Mouse (Mus musculus): ENCODE results near the gene Pdss2.
"Not testable (repeated sequence)": the region's sequence is repeated elsewhere in the genome, so short reads cannot be mapped to it uniquely, and the experiment has no call there.

Gene Pdss2

DNA sequence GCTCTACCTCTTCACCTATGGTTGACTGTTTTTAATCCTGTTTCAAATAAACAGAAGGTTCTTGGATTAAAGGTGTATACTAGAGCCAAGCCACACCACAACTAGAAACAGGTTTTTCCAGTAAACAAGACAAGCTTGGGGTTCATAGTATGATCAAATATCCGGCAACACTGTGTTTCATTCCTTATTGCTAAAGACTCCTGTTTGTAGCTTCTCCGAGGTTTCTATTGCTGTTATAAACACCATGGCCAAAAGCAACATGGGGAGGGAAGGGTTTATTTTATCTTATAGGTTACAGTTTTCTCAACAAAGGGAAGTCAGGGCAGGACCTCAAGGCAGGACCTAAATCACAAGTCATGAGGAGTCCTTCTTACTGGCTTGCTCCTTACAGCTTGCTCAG is 8.0 kb downstream of the Pdss2 start:
- POLR2A ChIA-PET, result interaction anchor here in 2 of 4 experiments (0.6 to 1.2 kb wide), 3 partner anchors 10 to 254 kb away, joined by 3 read pairs; no protein-coding TSS in a partner anchor
- CTCF ChIA-PET, result interaction anchor here in 2 of 4 experiments (0.6 to 0.7 kb wide), 3 partner anchors 119 to 369 kb away, joined by 3 to 9 read pairs (median 3); no protein-coding TSS in a partner anchor

DNA sequence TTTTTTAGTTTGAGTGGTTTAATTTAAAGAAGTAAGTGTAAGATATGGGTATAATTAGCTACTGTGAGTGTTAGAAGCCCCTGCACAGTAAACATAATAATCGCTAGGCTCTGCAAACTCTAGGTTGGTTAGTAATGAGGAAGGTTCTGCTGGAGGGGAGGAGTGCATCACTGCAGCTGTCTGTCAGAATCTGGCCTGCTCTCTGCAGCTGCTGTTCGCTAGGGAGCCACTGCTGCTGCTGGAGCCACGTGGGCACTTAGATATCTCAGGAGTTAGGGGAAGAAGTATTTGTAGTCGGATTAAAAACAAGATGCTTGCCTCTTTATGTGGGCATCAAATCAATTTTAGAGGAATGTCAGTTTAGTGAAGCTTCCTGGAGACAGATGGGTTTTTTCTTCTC is 13.2 kb downstream of the Pdss2 start:
- ChIA-PET POLR2A (interaction anchor here (1.1 to 2.4 kb wide), 9 partner anchors 8 to 345 kb away, joined by 3 to 9 read pairs (median 5); partner anchors contain the start of gene Pdss2 (in 2 of the 4)), CTCF (no interaction called here)

- CTCF ChIA-PET, result interaction anchor here in 1 of 4 experiments (0.6 kb wide), 1 partner anchor 371 kb away, joined by 9 read pairs; no protein-coding TSS in a partner anchor
- POLR2A ChIA-PET, result interaction anchor here (1.1 to 2.4 kb wide), 9 partner anchors 8 to 345 kb away, joined by 3 to 9 read pairs (median 5); partner anchors contain the start of gene Pdss2 (in 2 of the 4)
Observed at GRCm38 (mm10) chr10:43235011-43235410, 13.7 kb downstream of the Pdss2 start.

- ChIA-PET CTCF (no interaction called here), POLR2A (interaction anchor here in 2 of 4 experiments (1.5 to 2.4 kb wide), 2 partner anchors 9 to 15 kb away, joined by 5 to 9 read pairs; partner anchors contain the start of gene Pdss2 (in 1 of the 2))
Observed at GRCm38 (mm10) chr10:43235758-43236669, 14.7 kb downstream of the Pdss2 start.

DNA sequence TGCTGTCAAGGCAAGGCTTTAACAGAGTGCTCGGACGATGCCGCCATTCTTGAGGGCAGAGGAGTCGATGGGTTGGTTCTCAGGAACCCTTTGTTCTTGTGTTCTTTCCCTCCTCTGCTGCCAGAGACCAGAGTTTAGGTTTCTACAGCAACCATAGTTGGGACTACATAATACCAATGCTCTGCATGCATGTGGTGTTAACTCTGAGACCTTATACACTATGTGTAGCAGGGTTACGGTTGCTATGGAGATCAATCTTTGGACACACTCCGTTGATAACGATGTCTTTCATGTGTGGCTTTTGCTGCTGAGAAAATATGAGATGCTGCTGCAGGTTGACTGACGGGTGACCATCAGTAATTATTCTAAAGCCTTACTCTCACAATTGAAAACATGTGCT is 20.9 kb downstream of the Pdss2 start:
- ChIA-PET CTCF (no interaction called here), POLR2A (interaction anchor here in 1 of 4 experiments (0.8 to 1.0 kb wide), 2 partner anchors 23 to 35 kb away, joined by 3 read pairs; no protein-coding TSS in a partner anchor)

DNA sequence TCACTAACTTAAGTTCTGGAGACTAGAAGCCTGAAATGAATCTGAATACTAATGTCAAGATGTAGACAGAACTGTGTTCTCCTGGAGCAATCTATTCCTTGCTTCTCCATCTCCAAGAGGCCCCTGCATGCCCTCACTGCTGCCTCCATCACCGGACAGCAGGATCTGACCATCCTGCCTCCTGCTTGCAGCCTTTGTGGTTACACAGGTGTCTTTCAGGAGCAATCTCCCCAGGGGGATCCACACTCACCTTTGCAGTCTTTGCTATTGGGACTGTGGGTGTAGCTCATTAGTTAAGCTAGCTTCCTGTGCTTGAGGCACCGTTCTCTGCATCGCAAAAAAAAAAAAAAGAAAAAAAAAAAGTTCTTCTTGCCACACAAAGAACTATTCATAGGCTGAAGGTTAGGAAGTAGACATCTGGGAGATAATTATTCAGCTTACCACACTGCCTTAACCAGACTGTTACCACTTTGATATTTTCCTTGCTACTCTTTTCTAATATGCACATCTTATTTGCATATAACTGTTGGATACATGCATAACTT is 23.0 kb downstream of the Pdss2 start:
- ChIA-PET CTCF (interaction anchor here in 1 of 4 experiments (1.2 kb wide), 1 partner anchor 32 kb away, joined by 3 read pairs; no protein-coding TSS in a partner anchor), POLR2A (interaction anchor here in 2 of 4 experiments (0.6 to 1.9 kb wide), 5 partner anchors 10 to 128 kb away, joined by 3 to 6 read pairs (median 4); partner anchors contain the start of gene Pdss2 (in 1 of the 2))

DNA sequence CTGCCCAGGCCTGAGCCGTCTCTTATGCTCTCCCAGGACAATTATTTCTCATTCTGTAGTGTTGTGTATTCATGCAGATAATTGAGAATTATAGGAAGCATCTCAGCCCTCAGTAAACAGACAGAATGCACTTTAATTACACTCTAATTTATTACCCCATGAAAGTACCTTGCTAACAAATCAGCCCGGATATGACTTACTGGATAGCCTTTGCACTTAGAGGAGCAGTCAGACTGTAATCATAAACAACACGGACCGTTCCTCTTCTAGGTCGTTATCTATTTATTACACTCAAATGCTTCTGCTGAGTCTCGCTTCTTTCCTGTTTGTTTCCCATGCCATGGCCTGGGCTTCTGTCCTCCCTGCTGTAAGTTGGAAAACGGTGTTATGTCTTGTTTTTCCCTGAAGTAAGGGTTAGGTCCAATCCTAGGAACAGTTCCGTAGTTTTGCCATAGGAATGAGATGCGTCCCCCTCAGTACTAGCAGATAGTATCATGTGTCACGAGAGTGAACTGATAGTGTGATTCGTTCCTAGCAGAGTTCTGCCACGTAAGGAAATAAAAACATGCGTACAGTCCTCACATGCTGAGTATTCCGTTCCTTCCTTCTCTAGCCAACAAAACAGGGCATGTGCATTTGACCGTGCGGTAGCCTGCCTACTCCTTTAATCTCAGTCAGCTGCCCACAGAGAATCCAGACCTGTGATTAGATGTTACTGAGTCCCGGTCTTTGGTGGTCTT is 24.3 kb downstream of the Pdss2 start:
- ChIA-PET CTCF (no interaction called here), POLR2A (no interaction called here)

GRCm38 (mm10) chr10:43247994-43248393 is 26.7 kb downstream of the Pdss2 start:
- ChIA-PET CTCF (interaction anchor here in 1 of 4 experiments (0.6 to 0.7 kb wide), 2 partner anchors 53 to 95 kb away, joined by 3 to 4 read pairs; no protein-coding TSS in a partner anchor), POLR2A (interaction anchor here in 2 of 4 experiments (0.6 to 2.0 kb wide), 9 partner anchors 9 to 806 kb away, joined by 3 to 8 read pairs (median 4); partner anchors contain the start of gene Pdss2 (in 1 of the 2))

DNA sequence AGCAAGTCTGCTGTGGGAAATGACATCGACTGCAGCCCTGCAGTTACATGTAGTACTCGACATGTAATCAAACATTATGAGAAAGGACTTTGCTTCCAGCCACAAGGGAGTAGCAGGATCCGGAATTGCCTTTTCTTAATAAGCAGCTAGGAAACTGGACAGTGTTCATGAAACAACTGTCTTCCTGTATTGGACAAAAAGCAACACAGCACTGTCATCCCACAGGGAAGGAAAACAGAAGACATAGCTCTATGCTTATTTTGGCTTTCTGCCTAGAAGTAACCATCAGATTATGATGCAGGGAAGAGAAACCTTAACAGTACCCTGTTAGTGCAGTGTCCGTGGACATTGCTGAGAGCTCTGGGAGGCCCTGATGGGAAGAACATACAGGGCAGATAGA is 31.0 kb downstream of the Pdss2 start:
- ChIA-PET CTCF (no interaction called here), POLR2A (interaction anchor here in 2 of 4 experiments (0.7 to 1.8 kb wide), 2 partner anchors 9 to 10 kb away, joined by 4 read pairs; no protein-coding TSS in a partner anchor)

- POLR2A ChIA-PET, CTCF ChIA-PET: not testable (repeated sequence)
Observed at GRCm38 (mm10) chr10:43256965-43257364, 35.7 kb downstream of the Pdss2 start.

- POLR2A ChIA-PET, CTCF ChIA-PET: not testable (repeated sequence)
Observed at GRCm38 (mm10) chr10:43257500-43257899, 36.2 kb downstream of the Pdss2 start.

DNA sequence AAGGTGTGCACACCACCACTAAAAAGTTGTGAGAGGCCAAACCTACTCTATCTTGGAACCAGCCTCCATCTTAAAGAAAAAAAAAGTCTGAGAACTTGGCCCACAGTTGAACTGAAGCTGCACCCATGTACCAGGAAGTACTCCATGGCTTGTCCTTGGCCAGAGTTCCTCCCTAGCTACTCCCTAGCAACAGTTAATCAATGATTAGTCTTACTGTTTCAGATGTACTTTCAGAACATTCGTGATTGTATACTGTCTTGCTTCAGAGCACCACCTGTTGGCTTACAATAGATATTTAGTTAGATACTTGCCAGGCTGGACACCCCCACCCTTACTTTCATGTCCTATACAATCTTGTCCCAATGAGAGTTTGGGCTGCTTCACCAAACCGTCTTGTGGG is 50.0 kb downstream of the Pdss2 start:
- POLR2A ChIA-PET, result interaction anchor here in 2 of 4 experiments (0.9 to 1.8 kb wide), 4 partner anchors 12 to 16 kb away, joined by 3 to 6 read pairs (median 4); no protein-coding TSS in a partner anchor
- CTCF ChIA-PET, result no interaction called here

- POLR2A ChIA-PET, result interaction anchor here in 2 of 4 experiments (0.6 to 1.8 kb wide), 3 partner anchors 13 to 23 kb away, joined by 3 to 4 read pairs (median 3); no protein-coding TSS in a partner anchor
- CTCF ChIA-PET, result no interaction called here
Observed at GRCm38 (mm10) chr10:43272381-43272780, 51.1 kb downstream of the Pdss2 start.

- POLR2A ChIA-PET, result interaction anchor here in 1 of 4 experiments (1.0 to 1.2 kb wide), 3 partner anchors 11 to 30 kb away, joined by 3 read pairs; no protein-coding TSS in a partner anchor
- CTCF ChIA-PET, result no interaction called here
Observed at GRCm38 (mm10) chr10:43273057-43273456, 51.8 kb downstream of the Pdss2 start.

DNA sequence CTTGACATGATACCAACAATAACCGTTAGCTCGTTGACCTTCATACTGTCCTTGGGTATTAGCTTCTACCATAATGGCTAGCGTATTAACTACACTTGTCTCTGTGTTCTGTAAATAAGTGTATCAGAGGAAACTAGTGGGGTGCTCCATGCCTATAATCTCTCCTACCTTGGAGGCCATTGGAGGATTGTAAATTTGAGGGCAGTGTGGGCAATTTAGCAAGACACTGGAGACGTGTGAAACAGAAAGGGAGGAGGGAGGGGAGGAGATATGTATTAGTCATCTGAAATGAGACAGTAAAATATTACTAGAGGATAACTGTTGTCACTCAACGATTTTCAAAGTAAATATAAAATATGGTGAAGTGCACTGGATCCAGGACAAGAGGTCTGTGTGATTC is 54.2 kb downstream of the Pdss2 start:
- POLR2A ChIA-PET, result interaction anchor here in 2 of 4 experiments (0.6 to 0.9 kb wide), 3 partner anchors 49 to 513 kb away, joined by 3 to 6 read pairs (median 3); no protein-coding TSS in a partner anchor

DNA sequence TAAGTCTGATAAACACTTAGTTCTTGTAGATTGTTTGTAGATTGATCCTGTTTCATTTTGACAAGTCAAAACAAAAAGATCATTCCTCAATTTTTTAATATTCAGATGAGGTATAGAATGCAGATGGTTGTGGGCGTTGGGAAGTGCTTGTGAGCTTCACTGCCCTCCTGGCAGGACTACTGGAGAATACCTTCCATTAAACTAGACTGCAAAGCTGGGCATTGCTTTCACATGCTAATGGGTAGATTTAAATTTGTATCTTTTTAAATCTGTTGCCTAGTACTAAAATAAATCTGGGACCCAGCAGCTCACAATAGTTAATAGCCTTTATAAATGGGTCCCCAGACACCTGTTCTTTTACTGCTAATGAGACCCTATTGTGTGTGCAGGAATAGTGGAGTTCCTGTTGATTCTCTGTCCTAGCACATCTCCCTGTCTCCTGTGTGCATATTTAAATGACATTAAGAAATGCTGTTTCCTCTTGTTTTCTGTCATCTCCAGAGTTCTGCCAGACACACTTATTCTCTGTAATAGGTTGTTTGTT is 54.9 kb downstream of the Pdss2 start:
- ChIA-PET POLR2A (interaction anchor here in 2 of 4 experiments (0.6 to 0.9 kb wide), 4 partner anchors 50 to 513 kb away, joined by 3 to 6 read pairs (median 3); no protein-coding TSS in a partner anchor), CTCF (interaction anchor here in 1 of 4 experiments (1.1 kb wide), 1 partner anchor 32 kb away, joined by 3 read pairs; no protein-coding TSS in a partner anchor)

More for the DNA sequence above, 54.2 kb downstream of the Pdss2 start:
- CTCF ChIA-PET, result interaction anchor here in 1 of 4 experiments (1.1 kb wide), 1 partner anchor 32 kb away, joined by 3 read pairs; no protein-coding TSS in a partner anchor

GRCm38 (mm10) chr10:43277266-43278145 is 56.2 kb downstream of the Pdss2 start:
- CTCF ChIA-PET, result no interaction called here

More at GRCm38 (mm10) chr10:43277266-43278145, 56.2 kb downstream of the Pdss2 start:
- POLR2A ChIA-PET, result interaction anchor here in 2 of 4 experiments (0.9 to 1.2 kb wide), 2 partner anchors 13 to 102 kb away, joined by 3 read pairs; no protein-coding TSS in a partner anchor
